Mouse (Mus musculus) inflammation-experienced regulatory T-cells (primary cell): ENCODE data around the gene Ripor3. TPM values are rescaled to one million over a fixed set of nuclear protein-coding genes. Genes with fewer than 3 reads are reported as not detected.

ENCODE experiments used
- polyA plus RNA-seq, 2 experiments: library from polyadenylated mRNA; unstranded; fragments of 100-300 nt; shearing (Covaris generic); gene quantifications; one replicate each; pipeline ENCODE4 v1.2.1; 2017

Ripor3 gene
- polyA plus RNA-seq: under 1 TPM; 0.32 to 0.35 TPM

DNA sequence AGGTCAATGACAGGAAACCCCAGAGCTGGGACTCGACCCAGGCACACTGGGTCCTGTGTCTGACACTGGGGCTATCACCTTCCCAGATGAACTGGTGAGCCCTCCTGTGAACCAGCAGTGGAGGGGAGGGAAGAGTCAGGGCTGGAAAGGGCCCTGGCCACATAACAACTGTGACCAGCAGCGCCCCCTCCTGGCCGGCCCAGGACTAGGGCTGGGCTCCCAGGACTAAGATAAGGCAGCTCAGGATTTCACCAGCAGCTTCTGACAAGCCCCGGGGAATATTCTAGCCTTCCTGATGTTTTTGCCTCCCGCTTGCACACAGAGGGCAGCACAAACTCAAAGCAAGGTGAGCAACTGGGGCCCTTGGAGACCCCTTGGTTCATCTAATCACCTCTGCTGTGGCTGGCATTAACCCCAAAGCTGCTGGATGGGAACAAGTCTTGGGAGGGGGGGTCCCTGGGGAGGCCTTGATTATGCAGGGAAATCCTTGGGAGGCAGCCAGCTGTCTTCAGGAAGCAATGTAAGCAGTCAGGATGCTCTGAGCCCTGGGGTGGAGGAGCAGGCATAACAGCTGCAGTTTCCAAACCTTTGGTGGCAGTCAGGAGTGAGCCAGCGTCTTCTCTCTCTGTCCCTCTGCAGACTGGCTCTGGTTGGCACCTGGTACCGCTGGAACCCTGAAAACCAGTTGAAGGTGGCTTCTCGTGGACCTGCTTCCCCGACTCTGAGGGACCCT lies at the start of gene Ripor3:
Gene Ripor3 (minus strand): TSS at position 683 of the 733 bp plus-strand sequence.

DNA sequence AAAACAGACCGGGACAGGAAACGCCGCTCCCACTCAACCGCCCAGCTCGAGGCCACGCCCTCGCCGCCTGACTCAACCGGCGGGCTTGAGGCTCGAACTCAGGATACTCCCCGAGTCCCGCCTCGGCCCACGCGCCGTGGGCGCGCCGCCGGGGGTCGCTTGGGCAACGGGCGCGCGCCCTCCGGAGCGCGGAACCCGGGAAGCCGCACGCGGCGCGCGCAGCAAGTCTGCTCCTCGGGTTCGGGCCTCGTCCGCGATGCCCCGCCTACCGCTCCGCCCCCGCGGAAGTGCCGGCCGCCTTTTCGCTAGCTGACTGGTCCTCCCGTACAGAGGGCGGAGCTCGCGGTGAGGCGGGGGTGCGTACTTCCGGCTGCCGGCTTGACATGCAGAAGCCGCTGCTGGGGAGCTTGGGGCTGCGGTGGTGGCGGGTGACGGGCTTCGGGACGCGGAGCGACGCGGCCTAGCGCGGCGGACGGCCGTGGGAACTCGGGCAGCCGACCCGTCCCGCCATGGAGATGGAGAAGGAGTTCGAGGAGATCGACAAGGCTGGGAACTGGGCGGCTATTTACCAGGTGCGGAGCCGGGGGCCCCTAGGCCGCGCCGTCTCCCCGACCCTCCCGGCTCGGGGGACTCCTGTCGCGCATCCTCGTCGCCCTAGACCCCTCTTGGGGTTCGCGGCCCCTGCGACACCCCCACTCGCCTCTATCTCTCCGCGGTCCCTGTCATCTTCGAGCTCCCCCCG lies 78.3 kb downstream of the Ripor3 start, which contains the start of gene Ptpn1:
Gene Ptpn1 (plus strand): TSS at position 73 of the 742 bp plus-strand sequence.

Other genes with a start within 250 kb of the Ripor3 start
- 100 to 1,000 TPM; 153 to 173 TPM for gene Ptpn1, start 78.6 kb downstream of the Ripor3 start, polyA plus RNA-seq
- 1 to 10 TPM; 4.5 to 7.6 TPM for gene Pard6b, start 70.4 kb upstream of the Ripor3 start, polyA plus RNA-seq
- gene Adnp, start 196.5 kb upstream of the Ripor3 start, polyA plus RNA-seq: 10 to 100 TPM; 25.2 to 27.5 TPM
- 1 to 10 TPM; 5.3 to 8.4 TPM for gene Gm20716, start 219.7 kb upstream of the Ripor3 start, polyA plus RNA-seq
- 100 to 1,000 TPM in 1 of 2 experiments, 10 to 100 TPM in 1; 96.4 to 114 TPM for gene Dpm1, start 220.0 kb upstream of the Ripor3 start, polyA plus RNA-seq
- gene Mocs3, start 220.0 kb upstream of the Ripor3 start, polyA plus RNA-seq: 10 to 100 TPM; 10.4 to 20.8 TPM